ENCODE assay signal across 8 mouse cellular contexts in genomic region chr13:113793637-113794036, GRCm38 (mm10). TPM values are rescaled to one million over a fixed set of nuclear protein-coding genes. Genes with fewer than 3 reads are reported as not detected.
A peak's percentile ranks its signal among the peaks of the same experiment; 100 is the strongest.
DNase-seq lines count a peak whose midpoint lies in the region; ATAC-seq and TF ChIP-seq lines count a peak whose summit lies in the region.

No protein-coding gene starts in this region.

- H3K4me1 ChIP-seq in kidney, embryonic 16.5 days (ENCODE audit: insufficient read depth, low read length), result peaks cover 18% of the 10 kb centered on the region
- no peaks in the 10 kb centered on the region for H3K4me1 ChIP-seq in hindbrain, postnatal 0 days (ENCODE audit: insufficient read depth, low read length)
- H3K4me1 ChIP-seq in midbrain, embryonic 16.5 days (ENCODE audit: control insufficient read depth, insufficient read depth, low read length), result peaks cover 17% of the 10 kb centered on the region

- WGBS in kidney, embryonic 16.5 days, result 72% methylated on average over 9 of the region's 9 CpGs
- WGBS in hindbrain, postnatal 0 days, result 71% methylated on average over 9 of the region's 9 CpGs
- 71% methylated on average over 9 of the region's 9 CpGs for WGBS in midbrain, embryonic 16.5 days

- no peaks in the 10 kb centered on the region for H3K27me3 ChIP-seq in kidney, embryonic 16.5 days (ENCODE audit: insufficient read depth, low read length)
- no peaks in the 10 kb centered on the region for H3K27me3 ChIP-seq in hindbrain, postnatal 0 days (ENCODE audit: insufficient read depth, low read length)
- no peaks in the 10 kb centered on the region for H3K27me3 ChIP-seq in midbrain, embryonic 16.5 days (ENCODE audit: control insufficient read depth, insufficient read depth, low read depth, low read length)

- H3K36me3 ChIP-seq in kidney, embryonic 16.5 days (ENCODE audit: insufficient read depth, low read length), result no peaks in the 10 kb centered on the region
- no peaks in the 10 kb centered on the region for H3K36me3 ChIP-seq in hindbrain, postnatal 0 days (ENCODE audit: insufficient read depth, low read length)
- H3K36me3 ChIP-seq in midbrain, embryonic 16.5 days (ENCODE audit: control insufficient read depth, insufficient read depth, low read length), result no peaks in the 10 kb centered on the region

- peak overlapping the region; percentile 87 for H3K9ac ChIP-seq in kidney, embryonic 16.5 days (replicated peaks; ENCODE audit: low read length)
- H3K9ac ChIP-seq in hindbrain, postnatal 0 days (replicated peaks; ENCODE audit: low read length), result peak overlapping the region; percentile 88
- H3K9ac ChIP-seq in midbrain, embryonic 16.5 days (ENCODE audit: low read depth, low read length), result peak overlapping the region; percentile 87

- no peak for TF ChIP-seq CTCF in hindbrain, postnatal 0 days (IDR thresholded peaks at IDR 0.05; ENCODE audit: low read depth)

- no peak for ATAC-seq in kidney, embryonic 16.5 days (ENCODE audit: low FRiP score, low TSS enrichment)
- no peak for ATAC-seq in hindbrain, postnatal 0 days
- no peak for ATAC-seq in midbrain, embryonic 16.5 days

- no peak for DNase-seq in kidney, postnatal 25 days
- DNase-seq in c-Kit-negative CD71-positive TER-119-positive erythroid progenitor cells, embryonic 14.5 days (ENCODE audit: low read depth, low spot score), result peak; percentile 20
- no peak for DNase-seq in hindbrain, postnatal 0 days (ENCODE audit: low spot score)
- no peak for DNase-seq in urinary bladder, adult 18-20 months (ENCODE audit: low spot score in 2 of 2)
- DNase-seq in layer of hippocampus, adult 11-12 months (ENCODE audit: low spot score), result no peak
- DNase-seq in T-cell, adult 2 months (ENCODE audit: low spot score), result no peak

- peak overlapping the region; percentile 75 for H3K4me2 ChIP-seq in kidney, embryonic 16.5 days (replicated peaks; ENCODE audit: low read depth, low read length)
- H3K4me2 ChIP-seq in hindbrain, postnatal 0 days (ENCODE audit: low read depth, low read length), result peak overlapping the region; percentile 79
- H3K4me2 ChIP-seq in midbrain, embryonic 16.5 days (ENCODE audit: low read length), result peak overlapping the region; percentile 83

- peak overlapping the region; percentile 86 for H3K4me3 ChIP-seq in kidney, embryonic 16.5 days (ENCODE audit: low read length)
- peak overlapping the region; percentile 86 for H3K4me3 ChIP-seq in hindbrain, postnatal 0 days (ENCODE audit: low read length)
- peak overlapping the region; percentile 76 for H3K4me3 ChIP-seq in midbrain, embryonic 16.5 days (ENCODE audit: low read depth, low read length)

- H3K27ac ChIP-seq in kidney, embryonic 16.5 days (ENCODE audit: low read length), result peak overlapping the region; percentile 92
- peak overlapping the region; percentile 79 for H3K27ac ChIP-seq in hindbrain, postnatal 0 days
- peak overlapping the region; percentile 91 for H3K27ac ChIP-seq in midbrain, embryonic 16.5 days (ENCODE audit: low read length)

- H3K9me3 ChIP-seq in kidney, embryonic 16.5 days (ENCODE audit: low read length), result no peaks in the 10 kb centered on the region
- H3K9me3 ChIP-seq in hindbrain, postnatal 0 days (ENCODE audit: low read length), result no peaks in the 10 kb centered on the region
- H3K9me3 ChIP-seq in midbrain, embryonic 16.5 days (replicated peaks; ENCODE audit: control insufficient read depth, low read length, poor library complexity, severe bottlenecking), result no peaks in the 10 kb centered on the region

RNA-seq across cellular contexts. Expression of gene Arl15, which starts 0.7 kb away (rescaled TPM):
- polyA plus RNA-seq in kidney, embryonic 16.5 days (2015; fragmentation: Nextera tagmentation; extraction: Ambion mirVana), result 12.5 and 15.7 TPM in 2 replicates
- total RNA-seq in hindbrain, postnatal 0 days (2014; rRNA removed), result 32.6 and 37.8 TPM in 2 replicates
- polyA plus RNA-seq in hindbrain, postnatal 0 days (2015; fragmentation: Nextera tagmentation; extraction: Ambion mirVana), result 12.6 and 13.6 TPM in 2 replicates
- polyA plus RNA-seq in midbrain, embryonic 16.5 days (2015; fragmentation: Nextera tagmentation; extraction: Ambion mirVana), result 17.4 and 18.7 TPM in 2 replicates
